Comparison of ENCODE assay signal across 8 mouse cellular contexts in genomic region chr1:177257178-177258033, GRCm38 (mm10). TPM values are rescaled to one million over a fixed set of nuclear protein-coding genes. Genes with fewer than 3 reads are reported as not detected.
A peak's percentile ranks its signal among the peaks of the same experiment; 100 is the strongest.
DNase-seq lines count a peak whose midpoint lies in the region; ATAC-seq lines count a peak whose summit lies in the region.

No protein-coding gene starts in this region.

- peak; percentile 64 for ATAC-seq in activated CD4-positive, CD25-positive, alpha-beta regulatory T cell, adult 4 months
- ATAC-seq in inflammation-experienced regulatory T-cells, adult 6 months: peak; percentile 59
- peak; percentile 59 for ATAC-seq in megakaryocyte progenitor cell, adult 5-6 weeks (replicated peaks; ENCODE audit: poor library complexity)

- intact Hi-C loops in left cerebral cortex, postnatal 10 days (cut with DNase I): loop anchor here (2.0 to 5.0 kb wide), 2 partner anchors 185 to 375 kb away; partner anchors contain the start of gene Zbtb18

- DNase-seq in embryo, embryonic 10 days (ENCODE audit: low spot score): peak; percentile 82
- peak; percentile 53 for DNase-seq in gastrocnemius, postnatal 10 days
- DNase-seq in left cerebral cortex, postnatal 10 days (ENCODE audit: extremely low spot score in 1 of 2, low spot score in 2 of 2): peak; percentile 72 to 81
- peak; percentile 70 for DNase-seq in right cerebral cortex, postnatal 14 days
- DNase-seq in yolk sac, embryonic 10.5 days (ENCODE audit: low spot score): peak; percentile 63

RNA-seq across cellular contexts. Expression of gene Akt3, which starts 0.6 kb away (rescaled TPM):
- polyA plus RNA-seq in activated CD4-positive, CD25-positive, alpha-beta regulatory T cell, adult 4 months (2017; shearing (Covaris generic)): 1 to 10 TPM; 4.2 to 4.8 TPM
- 10 to 100 TPM; 19.2 to 24.3 TPM for total RNA-seq in gastrocnemius, postnatal 10 days (2021)
- polyA plus RNA-seq in inflammation-experienced regulatory T-cells, adult 6 months (2017; shearing (Covaris generic)): 1 to 10 TPM; 5.1 to 8.3 (median 5.8) TPM
- total RNA-seq in left cerebral cortex, postnatal 10 days (2021): 100 to 1,000 TPM; 314 to 337 TPM
- total RNA-seq in megakaryocyte progenitor cell, adult 5-6 weeks (2015): 35.5 and 39.3 TPM in 2 replicates
- 48.1 and 49.0 TPM in 2 replicates for total RNA-seq in megakaryocyte progenitor cell, adult 5-6 weeks (2017)

Comparison
In these comparisons a context has a peak if more than half of its experiments do, and no peak if none do; other contexts are left out.
1. Peak in every context shown above with its lines: DNase-seq and ATAC-seq.
2. RNA of gene Akt3, which starts 0.6 kb away (total RNA-seq): 314 to 337 TPM in left cerebral cortex, postnatal 10 days; 35.5 to 49.0 TPM in megakaryocyte progenitor cell, adult 5-6 weeks and 19.2 to 24.3 TPM in gastrocnemius, postnatal 10 days; every median in the first group is over 4 times any median in the second.